Mouse (Mus musculus) embryonic facial prominence, embryonic 11.5 days (tissue): ENCODE results near the gene Selenbp1. TPM values are rescaled to one million over a fixed set of nuclear protein-coding genes. Genes with fewer than 3 reads are reported as not detected.

ENCODE experiments used
- polyA plus RNA-seq: library from polyadenylated mRNA; unstranded; fragments of >200 nt; fragmentation: Nextera tagmentation; extraction: Ambion mirVana; gene quantifications from 2 replicates; pipeline ENCODE4 v1.2.1, GENCODE M21; 2014

Selenbp1 gene
- polyA plus RNA-seq, 1 experiment from 2014 or later = 10.5 TPM

Other genes with a start within 250 kb of the Selenbp1 start
- not detected in 2 replicates for gene Selenbp2, start 239.5 kb upstream of the Selenbp1 start, polyA plus RNA-seq
- 3.3 and 4.5 TPM in 2 replicates for gene Cgn, start 146.6 kb upstream of the Selenbp1 start, polyA plus RNA-seq
- gene Pogz, start 95.5 kb upstream of the Selenbp1 start, polyA plus RNA-seq = 20.1 and 21.5 TPM in 2 replicates
- 361 and 381 TPM in 2 replicates for gene Psmb4, start 46.1 kb upstream of the Selenbp1 start, polyA plus RNA-seq
- 10.8 and 12.5 TPM in 2 replicates for gene Rfx5, start 21.0 kb downstream of the Selenbp1 start, polyA plus RNA-seq
- 25.1 and 30.1 TPM in 2 replicates for gene Pi4kb, start 41.7 kb downstream of the Selenbp1 start, polyA plus RNA-seq
- 18.0 and 23.0 TPM in 2 replicates for gene Zfp687, start 82.4 kb downstream of the Selenbp1 start, polyA plus RNA-seq
- gene Psmd4, start 109.6 kb downstream of the Selenbp1 start, polyA plus RNA-seq = 311 and 325 TPM in 2 replicates
- 15.4 and 16.1 TPM in 2 replicates for gene Pip5k1a, start 173.9 kb downstream of the Selenbp1 start, polyA plus RNA-seq
- gene Vps72, start 178.0 kb downstream of the Selenbp1 start, polyA plus RNA-seq = 229 and 232 TPM in 2 replicates
- 0.28 and 0.42 TPM in 2 replicates for gene Tmod4, start 191.4 kb downstream of the Selenbp1 start, polyA plus RNA-seq
- gene Scnm1, start 201.0 kb downstream of the Selenbp1 start, polyA plus RNA-seq = 71.8 and 84.0 TPM in 2 replicates
- 13.2 and 15.1 TPM in 2 replicates for gene Lysmd1, start 201.0 kb downstream of the Selenbp1 start, polyA plus RNA-seq
- 2.0 and 2.5 TPM in 2 replicates for gene Tnfaip8l2, start 209.3 kb downstream of the Selenbp1 start, polyA plus RNA-seq
- 8.6 and 9.5 TPM in 2 replicates for gene Sema6c, start 227.4 kb downstream of the Selenbp1 start, polyA plus RNA-seq